Mouse (Mus musculus) midbrain, embryonic 13.5 days (tissue): ENCODE data around the gene Rap1gap. TPM values are rescaled to one million over a fixed set of nuclear protein-coding genes. Genes with fewer than 3 reads are reported as not detected.
A peak's percentile ranks its signal among the peaks of the same experiment; 100 is the strongest.

ENCODE experiments used
- ATAC-seq: fragments of 200-750 bp; cut with Nextera tagmentation; 2 replicates; pipeline ENCODE4 v1.8.0; 2017; ENCODE audit warnings: mild to moderate bottlenecking, moderate TSS enrichment, moderate library complexity
- H3K27ac ChIP-seq: fragments of 300-500 bp; sonication (generic); 2 replicates; pipeline ENCODE4 v1.5.1; 2015; ENCODE audit warnings: inconsistent platforms, mild to moderate bottlenecking, moderate library complexity
- H3K27me3 ChIP-seq: fragments of 300-500 bp; sonication (generic); 2 replicates; pipeline ENCODE4 v1.6.1; 2015; ENCODE audit warnings: mild to moderate bottlenecking, inconsistent platforms
- H3K36me3 ChIP-seq: fragments of 300-500 bp; sonication (generic); 2 replicates; pipeline ENCODE4 v1.6.1; 2015; ENCODE audit warnings: mild to moderate bottlenecking, inconsistent platforms
- H3K4me1 ChIP-seq: fragments of 300-500 bp; sonication (generic); replicated peaks from 2 replicates; pipeline ENCODE4 v1.6.1; 2015; ENCODE audit warnings: inconsistent platforms
- H3K4me2 ChIP-seq: fragments of 300-500 bp; sonication (generic); replicated peaks from 2 replicates; pipeline ENCODE4 v1.6.1; 2015; ENCODE audit warnings: moderate library complexity, mild to moderate bottlenecking, inconsistent platforms
- H3K4me3 ChIP-seq: fragments of 300-500 bp; sonication (generic); replicated peaks from 2 replicates; pipeline ENCODE4 v1.5.1; 2015; ENCODE audit warnings: mild to moderate bottlenecking, inconsistent platforms
- H3K9ac ChIP-seq: fragments of 300-500 bp; sonication (generic); replicated peaks from 2 replicates; pipeline ENCODE4 v1.6.1; 2015; ENCODE audit warnings: mild to moderate bottlenecking, inconsistent platforms
- H3K9me3 ChIP-seq: fragments of 300-500 bp; sonication (generic); 2 replicates; pipeline ENCODE4 v1.6.1; 2016; ENCODE audit warnings: mild to moderate bottlenecking, inconsistent platforms
- WGBS: fragments of 180-500 bp; shearing (Covaris S2); methylation state at CpG from one replicate; pipeline ENCODE4 v1.1.7; 2015; 5-methylcytosine and 5-hydroxymethylcytosine counted together
- polyA plus RNA-seq: library from polyadenylated mRNA; unstranded; fragments of >200 nt; fragmentation: Nextera tagmentation; extraction: Ambion mirVana; gene quantifications from 2 replicates; pipeline ENCODE4 v1.2.1, GENCODE M21; 2015

Rap1gap gene
- polyA plus RNA-seq, 1 experiment from 2014 or later, result 30.4 TPM

- H3K27ac ChIP-seq, result no peak overlapping the region
- ATAC-seq, result peak; percentile 73
- no peaks in the 10 kb centered on the region for H3K9me3 ChIP-seq
- no peak overlapping the region for H3K9ac ChIP-seq
- peaks cover 16% of the 10 kb centered on the region for H3K4me1 ChIP-seq
- H3K27me3 ChIP-seq, result no peaks in the 10 kb centered on the region
- H3K4me2 ChIP-seq, result peak overlapping the region; percentile 50
- no peaks in the 10 kb centered on the region for H3K36me3 ChIP-seq
- H3K4me3 ChIP-seq, result 0 out of 2 replicates have a peak overlapping the region, but pooled peaks have one; percentile 17
- WGBS, result 50% methylated on average over 9 of the region's 9 CpGs
These were observed 74.8 kb downstream of the Rap1gap start for GRCm38 (mm10) chr4:137739151-137739923.

- H3K27ac ChIP-seq, result no peak overlapping the region
- no peak overlapping the region for H3K4me3 ChIP-seq
- WGBS, result 85% methylated on average over 7 of the region's 7 CpGs
- no peaks in the 10 kb centered on the region for H3K36me3 ChIP-seq
- no peaks in the 10 kb centered on the region for H3K9me3 ChIP-seq
- H3K4me1 ChIP-seq, result peaks cover 16% of the 10 kb centered on the region
- H3K4me2 ChIP-seq, result no peak overlapping the region
- ATAC-seq, result no peak
- no peak overlapping the region for H3K9ac ChIP-seq
- H3K27me3 ChIP-seq, result no peaks in the 10 kb centered on the region
These were observed 75.8 kb downstream of the Rap1gap start for GRCm38 (mm10) chr4:137740350-137740749.

- Histone ChIP-seq H3K9ac (no peak overlapping the region), H3K27ac (no peak overlapping the region), H3K4me2 (no peak overlapping the region), H3K4me1 (peaks cover 5% of the 10 kb centered on the region), H3K27me3 (no peaks in the 10 kb centered on the region), H3K36me3 (no peaks in the 10 kb centered on the region), H3K9me3 (no peaks in the 10 kb centered on the region), H3K4me3 (no peak overlapping the region)
- no peak for ATAC-seq
- WGBS, result 52% methylated on average over 7 of the region's 7 CpGs
These were observed 79.3 kb downstream of the Rap1gap start for GRCm38 (mm10) chr4:137743791-137744190.

DNA sequence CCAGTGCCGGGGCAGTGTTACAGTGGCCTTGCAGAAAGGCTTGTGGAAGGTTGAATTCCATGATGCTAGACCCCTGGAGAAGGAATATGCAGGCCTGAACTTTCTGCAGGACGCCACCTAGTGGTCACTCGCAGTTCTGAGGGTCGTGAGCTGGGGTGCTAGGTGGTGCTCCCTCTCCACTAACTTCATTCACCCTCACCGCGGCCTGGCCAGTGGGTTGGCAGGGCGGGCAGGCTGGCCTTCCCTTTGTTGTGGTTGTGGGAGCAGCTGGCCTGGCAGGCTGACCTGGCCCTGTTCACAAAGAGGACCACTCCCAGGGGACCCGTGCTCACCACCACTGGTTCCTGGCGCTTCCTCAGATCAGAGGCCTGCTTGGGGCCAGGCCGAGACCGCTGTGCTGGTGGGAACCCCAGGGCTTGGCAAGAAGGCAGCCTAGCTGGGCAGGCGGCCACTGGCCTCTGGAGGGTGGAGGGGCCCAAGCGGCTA lies 80.0 kb downstream of the Rap1gap start:
- Histone ChIP-seq H3K4me2 (no peak overlapping the region), H3K27ac (no peak overlapping the region), H3K4me3 (no peak overlapping the region), H3K9ac (no peak overlapping the region), H3K27me3 (no peaks in the 10 kb centered on the region), H3K36me3 (no peaks in the 10 kb centered on the region), H3K9me3 (no peaks in the 10 kb centered on the region), H3K4me1 (peaks cover 2% of the 10 kb centered on the region)
- ATAC-seq, result no peak
- 67% methylated on average over 13 of the region's 13 CpGs for WGBS

DNA sequence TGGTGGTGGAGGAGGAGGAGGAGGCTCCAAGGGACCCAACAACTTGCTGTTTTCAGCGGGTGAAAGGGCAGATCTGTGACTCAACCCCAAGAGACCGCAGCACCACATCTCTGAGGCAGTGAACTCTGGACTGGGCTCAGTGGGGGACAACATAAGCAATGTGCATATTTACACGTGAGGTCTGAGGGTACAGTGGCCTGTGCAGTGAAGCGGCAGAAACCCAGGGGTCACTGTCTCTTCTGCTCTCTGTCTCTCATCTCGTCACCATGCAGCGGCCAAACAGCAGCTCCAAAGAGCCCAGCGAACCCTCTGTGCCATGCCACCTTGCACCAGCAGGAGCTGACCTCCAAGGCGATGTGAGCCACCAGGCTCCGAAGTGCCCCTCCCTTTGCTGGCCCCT lies 82.6 kb downstream of the Rap1gap start:
- H3K9me3 ChIP-seq, result no peaks in the 10 kb centered on the region
- no peak for ATAC-seq
- no peak overlapping the region for H3K4me2 ChIP-seq
- no peak overlapping the region for H3K4me3 ChIP-seq
- H3K27ac ChIP-seq, result no peak overlapping the region
- H3K36me3 ChIP-seq, result no peaks in the 10 kb centered on the region
- no peaks in the 10 kb centered on the region; the same call in 1 of the 2 replicates for H3K4me1 ChIP-seq
- no peak overlapping the region for H3K9ac ChIP-seq
- WGBS, result 86% methylated on average over 9 of the region's 9 CpGs
- no peaks in the 10 kb centered on the region for H3K27me3 ChIP-seq

GRCm38 (mm10) chr4:137747590-137747989 lies 83.1 kb downstream of the Rap1gap start:
- no peak for ATAC-seq
- H3K36me3 ChIP-seq, result no peaks in the 10 kb centered on the region
- 86% methylated on average over 5 of the region's 5 CpGs for WGBS
- no peak overlapping the region for H3K4me3 ChIP-seq
- H3K9ac ChIP-seq, result no peak overlapping the region
- no peak overlapping the region for H3K4me2 ChIP-seq
- H3K9me3 ChIP-seq, result no peaks in the 10 kb centered on the region
- peaks cover 4% of the 10 kb centered on the region; the same call in 1 of the 2 replicates for H3K4me1 ChIP-seq
- H3K27ac ChIP-seq, result no peak overlapping the region
- H3K27me3 ChIP-seq, result no peaks in the 10 kb centered on the region

- no peak overlapping the region for H3K4me2 ChIP-seq
- peaks cover 11% of the 10 kb centered on the region; the same call in 1 of the 2 replicates for H3K4me1 ChIP-seq
- no peaks in the 10 kb centered on the region for H3K9me3 ChIP-seq
- H3K27ac ChIP-seq, result no peak overlapping the region
- no peak overlapping the region for H3K9ac ChIP-seq
- no peaks in the 10 kb centered on the region for H3K27me3 ChIP-seq
- WGBS, result 67% methylated on average over 4 of the region's 4 CpGs
- H3K4me3 ChIP-seq, result no peak overlapping the region
- no peaks in the 10 kb centered on the region for H3K36me3 ChIP-seq
- ATAC-seq, result no peak
These were observed 84.2 kb downstream of the Rap1gap start for GRCm38 (mm10) chr4:137748726-137749125.

DNA sequence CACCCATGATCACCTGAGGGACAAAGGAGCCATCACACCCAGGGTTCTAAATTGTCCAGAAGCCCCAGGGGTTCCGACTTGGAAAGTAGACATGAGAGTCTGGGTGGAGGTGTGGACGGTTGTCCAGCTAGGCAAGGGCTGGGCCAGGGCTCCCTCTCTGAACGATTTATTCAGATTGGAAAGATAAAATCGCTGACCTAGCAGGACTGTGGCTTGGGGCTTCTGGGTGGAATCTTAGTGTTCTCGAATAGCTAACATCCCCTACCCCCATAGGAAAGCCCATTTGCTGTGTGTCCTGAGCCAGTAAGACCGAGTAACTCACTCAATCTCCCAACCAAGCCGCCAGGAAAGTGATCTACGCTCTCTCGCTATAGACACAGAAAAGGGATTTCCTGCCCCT lies 85.2 kb downstream of the Rap1gap start:
- Histone ChIP-seq H3K27me3 (no peaks in the 10 kb centered on the region), H3K9me3 (no peaks in the 10 kb centered on the region), H3K4me1 (0 out of 2 replicates have a peak, but pooled peaks cover 12% of the 10 kb centered on the region), H3K9ac (no peak overlapping the region), H3K27ac (no peak overlapping the region), H3K36me3 (no peaks in the 10 kb centered on the region), H3K4me3 (no peak overlapping the region), H3K4me2 (no peak overlapping the region)
- WGBS, result 81% methylated on average over 9 of the region's 9 CpGs
- ATAC-seq, result no peak

DNA sequence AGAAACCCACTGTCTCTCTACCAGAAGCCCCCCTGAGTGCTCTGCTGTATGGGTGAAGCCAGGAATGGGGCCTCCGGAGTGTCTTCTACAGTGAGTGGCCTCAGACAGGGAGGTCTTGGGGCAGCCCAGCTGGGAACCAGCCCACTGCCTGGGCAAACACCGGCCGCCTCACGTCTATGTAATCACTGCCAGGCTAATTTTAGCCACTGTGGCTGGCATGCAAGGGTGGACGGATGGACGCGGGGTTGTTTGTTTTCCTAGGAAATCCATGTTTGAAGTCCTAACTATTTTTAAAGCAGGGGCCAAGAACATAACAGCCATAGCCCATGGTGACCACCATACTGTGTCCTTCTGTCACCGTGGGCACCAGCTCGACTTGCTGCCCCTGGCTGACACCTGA lies 85.6 kb downstream of the Rap1gap start:
- no peaks in the 10 kb centered on the region for H3K9me3 ChIP-seq
- 0 out of 2 replicates have a peak, but pooled peaks cover 12% of the 10 kb centered on the region for H3K4me1 ChIP-seq
- ATAC-seq, result no peak
- H3K9ac ChIP-seq, result no peak overlapping the region
- no peaks in the 10 kb centered on the region for H3K27me3 ChIP-seq
- no peak overlapping the region for H3K4me2 ChIP-seq
- H3K27ac ChIP-seq, result no peak overlapping the region
- H3K4me3 ChIP-seq, result no peak overlapping the region
- no peaks in the 10 kb centered on the region for H3K36me3 ChIP-seq
- WGBS, result 87% methylated on average over 9 of the region's 9 CpGs

- no peak for ATAC-seq
- H3K4me2 ChIP-seq, result no peak overlapping the region
- H3K4me3 ChIP-seq, result no peak overlapping the region
- H3K36me3 ChIP-seq, result no peaks in the 10 kb centered on the region
- no peak overlapping the region for H3K27ac ChIP-seq
- no peaks in the 10 kb centered on the region for H3K9me3 ChIP-seq
- 85% methylated on average over 8 of the region's 8 CpGs for WGBS
- no peak overlapping the region for H3K9ac ChIP-seq
- 0 out of 2 replicates have a peak, but pooled peaks cover 12% of the 10 kb centered on the region for H3K4me1 ChIP-seq
- H3K27me3 ChIP-seq, result no peaks in the 10 kb centered on the region
These were observed 86.8 kb downstream of the Rap1gap start for GRCm38 (mm10) chr4:137751310-137751709.

GRCm38 (mm10) chr4:137751717-137752116 lies 87.2 kb downstream of the Rap1gap start:
- H3K9me3 ChIP-seq, result no peaks in the 10 kb centered on the region
- no peak overlapping the region for H3K4me3 ChIP-seq
- WGBS, result 85% methylated on average over 9 of the region's 9 CpGs
- no peak overlapping the region for H3K9ac ChIP-seq
- no peak overlapping the region for H3K4me2 ChIP-seq
- 0 out of 2 replicates have a peak, but pooled peaks cover 12% of the 10 kb centered on the region for H3K4me1 ChIP-seq
- no peak overlapping the region for H3K27ac ChIP-seq
- no peaks in the 10 kb centered on the region for H3K36me3 ChIP-seq
- no peak for ATAC-seq
- H3K27me3 ChIP-seq, result no peaks in the 10 kb centered on the region

DNA sequence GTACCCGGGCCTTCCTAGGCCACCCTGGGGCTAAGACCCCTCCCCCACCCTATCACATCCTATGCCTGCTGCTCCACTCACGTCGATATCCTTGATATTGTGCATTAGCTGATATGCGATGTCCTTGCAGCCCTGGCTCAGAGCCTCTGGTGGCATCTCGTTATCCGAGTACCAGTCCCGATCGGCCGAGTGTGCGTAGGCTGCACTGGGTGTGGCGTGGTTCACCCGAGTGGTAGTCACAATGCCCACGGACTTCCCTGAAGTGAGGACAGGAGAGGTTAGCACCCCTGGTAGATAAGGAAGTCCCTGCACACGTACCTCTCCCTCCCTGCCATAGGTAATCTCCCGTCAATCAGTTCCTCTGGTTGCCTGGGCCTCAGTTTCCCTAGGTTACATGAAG lies 87.9 kb downstream of the Rap1gap start:
- H3K27ac ChIP-seq, result no peak overlapping the region
- no peaks in the 10 kb centered on the region for H3K36me3 ChIP-seq
- 0 out of 2 replicates have a peak, but pooled peaks cover 12% of the 10 kb centered on the region for H3K4me1 ChIP-seq
- no peaks in the 10 kb centered on the region for H3K9me3 ChIP-seq
- H3K4me2 ChIP-seq, result no peak overlapping the region
- H3K27me3 ChIP-seq, result no peaks in the 10 kb centered on the region
- H3K4me3 ChIP-seq, result no peak overlapping the region
- 88% methylated on average over 15 of the region's 15 CpGs for WGBS
- no peak overlapping the region for H3K9ac ChIP-seq
- 0 out of 2 replicates have a peak, but pooled peaks have one; percentile 21 for ATAC-seq
